Mouse (Mus musculus): Measurements from ENCODE around the gene B3gnt9.
A peak's percentile ranks its signal among the peaks of the same experiment; 100 is the strongest.
"Not testable (repeated sequence)": the region's sequence is repeated elsewhere in the genome, so short reads cannot be mapped to it uniquely, and the experiment has no call there.

The B3gnt9 gene

GRCm38 (mm10) chr8:105259721-105260320 lies 4.9 kb upstream of the B3gnt9 start:
- peak; percentile 55 to 62 for DNase-seq (ENCODE audit: low read depth in 2 of 2, low spot score in 2 of 2)

DNA sequence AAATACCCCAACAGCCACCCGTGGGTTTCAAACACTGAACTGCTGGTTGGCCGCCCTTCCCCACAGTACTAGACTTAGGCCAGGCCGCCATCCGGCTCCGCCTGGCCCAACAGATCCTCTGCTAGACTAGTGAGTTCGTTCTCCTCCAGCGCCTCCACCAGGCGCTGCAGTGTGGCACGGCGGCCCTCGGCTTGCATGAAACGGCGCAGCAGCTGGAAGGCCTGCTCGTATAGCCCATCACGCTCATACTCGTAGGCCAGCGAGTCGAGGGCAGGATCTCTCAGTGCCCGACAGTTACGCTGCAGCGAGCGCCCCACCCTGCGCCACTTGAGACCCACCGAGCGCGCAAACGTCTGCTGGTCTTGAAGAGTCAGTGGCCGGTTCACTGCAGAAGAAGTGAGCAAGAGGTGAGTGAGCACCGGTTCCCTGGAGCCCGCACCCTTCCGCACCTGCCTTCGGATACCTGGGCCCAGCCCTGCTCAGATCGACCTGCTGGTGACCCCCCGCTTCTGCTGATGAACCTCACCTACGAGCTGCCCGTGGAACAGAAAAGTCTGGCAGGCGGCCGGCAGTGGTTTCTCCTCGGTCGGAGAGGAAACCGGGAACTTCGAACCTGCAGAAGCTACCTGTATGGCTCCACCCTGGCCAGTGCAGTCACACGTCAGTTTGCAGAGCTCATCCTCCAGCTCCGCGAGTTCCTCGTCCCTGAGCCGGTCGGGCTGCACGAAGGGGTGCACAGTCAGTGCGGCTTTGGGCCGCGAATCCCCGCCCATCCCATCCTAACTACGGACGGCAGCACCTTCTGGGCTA lies 4.2 kb upstream of the B3gnt9 start:
- DNase-seq (ENCODE audit: low read depth in 2 of 2, low spot score in 2 of 2), result no peak

GRCm38 (mm10) chr8:105257318-105258114 lies 2.6 kb upstream of the B3gnt9 start:
- no peak for DNase-seq (ENCODE audit: low read depth in 2 of 2, low spot score in 2 of 2)

DNA sequence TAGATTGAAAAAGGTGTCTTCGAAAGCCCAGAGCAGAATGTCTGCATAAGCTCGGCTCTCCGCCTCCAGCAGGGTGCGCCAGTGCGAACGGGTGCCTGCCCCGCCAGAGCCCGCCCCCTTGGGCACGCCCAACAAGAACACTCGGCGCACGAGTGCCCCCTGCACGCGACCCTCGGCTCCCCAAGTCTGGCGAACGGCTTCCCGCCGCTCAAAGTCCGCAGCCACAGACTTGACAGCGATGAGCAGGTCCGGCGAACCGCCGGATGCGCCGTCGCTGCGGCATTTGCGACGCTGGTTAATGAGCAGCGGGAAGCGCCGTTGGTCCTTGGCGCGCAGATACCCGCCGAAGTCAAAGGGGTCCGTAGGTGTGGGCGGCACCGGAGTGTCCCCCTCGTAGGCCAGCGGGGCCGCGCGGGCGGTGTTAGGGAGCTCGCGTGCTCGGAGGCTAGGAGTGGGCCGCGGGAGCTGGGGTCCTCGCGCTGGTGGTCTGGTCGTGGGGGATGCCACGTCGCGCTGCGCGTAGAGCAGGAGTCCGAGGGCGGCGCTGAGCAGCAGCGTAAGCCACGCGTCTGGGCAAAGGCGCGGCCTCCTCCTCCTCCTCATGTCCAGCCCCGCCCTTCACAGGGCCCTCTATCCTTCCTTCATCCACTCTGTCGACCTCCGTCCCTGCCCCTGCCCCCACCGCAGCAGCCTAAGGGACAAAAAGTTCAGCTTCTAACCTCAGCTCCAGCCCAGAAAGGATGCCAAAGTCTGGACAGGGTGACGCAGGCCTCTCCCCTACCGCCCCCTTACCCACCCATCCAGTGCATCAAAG lies 594 bp downstream of the B3gnt9 start:
- DNase-seq (ENCODE audit: low read depth in 2 of 2, low spot score in 2 of 2), result peak; percentile 87 to 91

DNA sequence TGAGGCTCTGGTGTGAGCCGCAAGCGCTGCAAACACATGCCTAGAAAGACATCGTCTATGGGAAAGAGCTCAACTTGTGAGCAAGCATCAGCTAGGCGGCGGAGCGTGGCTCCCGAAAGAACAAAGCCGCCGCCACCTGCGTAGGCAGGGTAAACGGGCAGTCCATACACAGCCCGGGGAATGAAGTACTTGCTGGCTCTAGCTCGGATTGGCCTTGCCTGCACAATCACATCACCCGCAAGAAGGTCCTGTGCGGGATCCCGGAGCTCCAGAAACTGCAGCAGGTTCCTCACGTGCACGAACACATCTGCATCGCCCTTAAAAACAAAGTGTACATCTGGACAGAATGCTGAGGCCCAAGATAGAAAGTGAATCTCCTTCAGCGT lies 1.2 kb downstream of the B3gnt9 start:
- no peak for DNase-seq (ENCODE audit: low read depth in 2 of 2, low spot score in 2 of 2)

GRCm38 (mm10) chr8:105252680-105253537 lies 2.0 kb downstream of the B3gnt9 start:
- no peak for DNase-seq (ENCODE audit: low read depth in 2 of 2, low spot score in 2 of 2)

GRCm38 (mm10) chr8:105251954-105252353 lies 3.0 kb downstream of the B3gnt9 start:
- no peak for DNase-seq (ENCODE audit: low read depth in 2 of 2, low spot score in 2 of 2)

DNA sequence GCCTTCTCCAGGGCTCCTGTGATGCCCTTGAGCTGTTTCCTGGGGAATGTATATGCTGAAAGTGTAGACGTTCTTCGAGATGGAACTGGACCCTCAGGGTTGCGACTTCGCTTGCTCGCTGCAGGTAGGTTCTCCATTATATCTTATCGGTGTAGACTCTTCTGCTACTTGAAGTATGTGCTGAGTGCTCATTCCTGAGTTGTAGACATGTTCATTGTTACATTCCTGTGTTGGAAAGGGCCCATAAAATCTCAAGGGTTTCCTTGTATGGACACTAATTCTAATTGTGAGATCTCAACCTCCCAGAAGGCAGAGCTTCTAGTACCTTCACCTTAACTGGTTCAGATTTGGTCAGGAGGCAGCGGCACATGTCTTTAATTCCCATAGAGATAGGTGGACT lies 13.9 kb downstream of the B3gnt9 start:
- DNase-seq (ENCODE audit: low read depth in 2 of 2, low spot score in 2 of 2), result no peak

GRCm38 (mm10) chr8:105237442-105238142 lies 17.4 kb downstream of the B3gnt9 start:
- no peak for DNase-seq (ENCODE audit: low read depth in 2 of 2, low spot score in 2 of 2)

- no peak for DNase-seq (ENCODE audit: low read depth in 2 of 2, low spot score in 2 of 2)
Observed at GRCm38 (mm10) chr8:105235206-105235605, 19.7 kb downstream of the B3gnt9 start.

- no peak for DNase-seq (ENCODE audit: low read depth in 2 of 2, low spot score in 2 of 2)
Observed at GRCm38 (mm10) chr8:105233126-105233935, 21.6 kb downstream of the B3gnt9 start.

DNA sequence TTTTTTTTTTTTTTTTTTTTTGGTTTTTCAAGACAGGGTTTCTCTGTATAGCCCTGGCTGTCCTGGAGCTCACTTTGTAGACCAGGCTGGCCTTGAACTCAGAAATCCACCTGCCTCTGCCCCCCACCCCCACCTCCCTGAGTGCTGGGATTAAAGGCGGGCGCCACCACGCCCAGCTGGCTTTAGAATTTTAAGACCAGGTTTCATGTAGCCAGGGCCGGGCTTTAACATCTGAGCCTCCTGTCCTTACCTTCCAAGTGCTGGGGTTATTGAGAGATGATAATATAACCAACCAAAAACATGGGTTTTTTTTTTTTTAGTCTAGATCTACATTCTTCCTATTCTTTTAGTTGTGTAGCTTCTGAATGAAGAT lies 22.6 kb downstream of the B3gnt9 start:
- not testable (repeated sequence) for DNase-seq (ENCODE audit: low read depth in 2 of 2, low spot score in 2 of 2)

GRCm38 (mm10) chr8:105231503-105232320 lies 23.2 kb downstream of the B3gnt9 start:
- DNase-seq (ENCODE audit: low read depth in 2 of 2, low spot score in 2 of 2), result no peak

GRCm38 (mm10) chr8:105225917-105226316 lies 29.0 kb downstream of the B3gnt9 start:
- no peak for DNase-seq (ENCODE audit: low read depth in 2 of 2, low spot score in 2 of 2)

DNA sequence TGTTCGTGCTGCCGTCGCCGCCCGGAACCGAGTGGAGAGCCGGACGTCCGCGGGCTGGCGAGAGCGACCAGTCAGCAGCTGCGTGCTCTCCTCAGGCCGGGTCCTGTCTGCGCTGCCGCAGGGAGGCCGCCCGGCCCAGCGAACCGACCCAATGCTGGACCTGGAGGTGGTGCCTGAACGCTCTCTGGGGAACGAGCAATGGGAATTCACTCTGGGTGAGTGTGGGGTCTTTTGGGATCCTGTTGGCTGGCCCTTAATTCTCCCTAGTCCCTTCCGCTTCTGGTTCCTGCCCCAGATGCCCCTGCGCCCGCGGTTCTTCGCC lies 29.7 kb downstream of the B3gnt9 start:
- no peak for DNase-seq (ENCODE audit: low read depth in 2 of 2, low spot score in 2 of 2)

DNA sequence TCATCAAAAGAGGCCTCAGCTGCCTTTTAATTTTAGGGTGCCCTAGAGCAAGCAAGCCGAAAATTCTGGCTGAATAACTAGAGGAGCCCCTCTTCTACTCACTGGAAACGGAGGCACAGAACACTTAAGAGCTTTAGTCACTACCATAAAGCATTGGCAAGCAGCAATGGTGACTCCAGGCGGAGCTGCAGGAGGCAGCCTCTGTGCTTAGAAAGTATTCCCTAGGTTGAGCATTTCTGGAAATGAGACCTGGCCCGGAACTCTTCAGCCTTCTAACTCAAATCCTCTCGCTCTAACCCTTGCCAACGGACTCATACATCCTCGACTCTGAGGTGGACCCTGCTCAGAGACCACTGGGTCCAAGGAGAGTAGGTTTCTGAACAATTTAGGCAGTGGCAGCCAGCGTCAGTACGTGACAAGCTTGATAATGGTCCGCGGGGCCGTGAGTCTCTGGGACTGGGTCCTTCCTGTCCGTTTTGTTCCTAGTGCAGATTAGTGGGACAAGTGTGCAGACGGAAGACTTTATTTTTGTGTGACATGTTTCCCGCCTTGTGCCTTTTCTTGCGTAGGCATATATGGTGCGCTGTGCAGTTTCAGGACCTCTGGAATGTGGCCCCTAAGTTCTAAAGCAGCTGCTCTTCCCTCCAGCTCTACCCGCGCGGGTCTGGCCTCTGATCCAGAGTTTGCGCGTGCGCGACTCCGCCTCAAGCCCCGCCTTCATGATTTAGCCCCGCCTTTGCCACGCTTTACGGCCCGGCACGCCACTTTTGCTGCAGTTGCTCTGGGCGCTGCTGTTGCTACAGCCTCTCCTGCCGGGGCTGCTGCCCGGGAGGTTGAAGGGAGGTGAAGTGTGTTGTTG lies 30.3 kb downstream of the B3gnt9 start, which contains the start of gene D230025D16Rik:
D230025D16Rik (plus strand) TSS at position 733 of the 859 bp plus-strand sequence.
- DNase-seq (ENCODE audit: low read depth in 2 of 2, low spot score in 2 of 2), result peak; percentile 92 to 97

DNA sequence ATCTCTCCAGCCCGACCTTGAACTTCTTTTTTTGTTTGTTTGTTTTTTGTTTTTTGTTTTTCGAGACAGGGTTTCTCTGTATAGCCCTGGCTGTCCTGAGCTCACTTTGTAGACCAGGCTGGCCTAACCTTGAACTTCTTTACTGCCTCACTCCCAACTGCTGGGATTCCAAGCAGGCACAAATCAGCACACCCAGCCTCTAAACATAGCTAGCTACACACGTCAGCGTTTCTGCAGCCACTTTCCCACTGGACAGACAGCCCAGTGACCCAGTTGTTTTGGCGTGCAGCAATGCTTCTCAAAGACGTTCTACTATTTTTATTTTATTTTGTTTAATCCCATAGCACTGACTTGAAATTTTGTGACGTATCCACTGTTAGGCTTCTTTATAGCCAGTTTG lies 31.1 kb downstream of the B3gnt9 start:
- DNase-seq (ENCODE audit: low read depth in 2 of 2, low spot score in 2 of 2), result no peak
